Mouse (Mus musculus): ENCODE measurements at regions not wholly inside any gene's neighbourhood (a gene's known extent, or its start where the extent isn't known, plus 50 kb on each side); places are given as distances from the start of the nearest gene placed in this dataset.
A peak's percentile ranks its signal among the peaks of the same experiment; 100 is the strongest.

- DNase-seq, result no peak
Measured at GRCm38 (mm10) chr9:43983220-43983619, 60.0 kb upstream of the Thy1 start.

- peak; percentile 90 for DNase-seq
Measured at GRCm38 (mm10) chr9:43984181-43985062, 58.8 kb upstream of the Thy1 start.

- DNase-seq, result no peak
Measured at GRCm38 (mm10) chr9:43987957-43988356, 55.2 kb upstream of the Thy1 start.

GRCm38 (mm10) chr9:43988981-43989860 lies 54.0 kb upstream of the Thy1 start:
- DNase-seq, result no peak

- no peak for DNase-seq
Measured at GRCm38 (mm10) chr9:43990124-43990523, 53.1 kb upstream of the Thy1 start.

DNA sequence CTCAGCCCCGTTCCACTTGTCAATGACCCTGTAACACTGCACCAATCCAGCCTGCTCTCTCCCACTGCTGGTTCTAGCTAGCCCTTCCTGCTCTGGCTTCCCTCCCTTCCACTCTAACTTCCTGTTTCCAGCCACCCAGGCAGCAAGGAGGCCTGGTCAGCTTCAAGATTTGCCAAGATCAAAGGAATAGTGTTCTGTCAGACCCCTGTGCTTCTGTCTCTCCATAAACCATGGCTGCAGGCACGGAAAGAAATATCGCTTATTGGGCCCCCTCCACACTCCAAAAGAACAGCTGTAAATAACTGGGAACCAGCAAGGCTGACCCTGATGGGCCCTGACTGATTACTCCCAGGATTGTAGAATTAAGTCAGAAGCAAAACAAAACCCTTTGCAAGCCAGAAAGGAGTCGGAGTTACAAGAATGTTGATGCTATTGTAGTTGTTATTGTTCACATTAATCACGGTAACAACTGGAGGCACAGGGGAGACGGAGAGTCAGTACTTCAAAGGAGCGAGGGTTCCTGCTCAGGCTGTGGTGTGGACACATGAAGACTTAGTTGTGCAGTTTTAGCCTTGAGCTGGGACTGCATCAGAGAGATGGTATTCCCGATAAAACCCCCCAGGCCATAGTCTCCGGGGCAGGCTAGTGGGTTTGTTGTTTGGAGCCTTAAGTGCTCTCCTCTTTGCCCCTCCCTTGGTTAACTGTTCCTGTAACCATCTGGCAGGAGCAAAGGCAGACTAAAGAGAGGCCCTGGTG lies 49.8 kb upstream of the Thy1 start:
- DNase-seq, result no peak

All from retina, postnatal 1 day (tissue).